ENCODE assay signal across 31 mouse cellular contexts in the genomic region with DNA sequence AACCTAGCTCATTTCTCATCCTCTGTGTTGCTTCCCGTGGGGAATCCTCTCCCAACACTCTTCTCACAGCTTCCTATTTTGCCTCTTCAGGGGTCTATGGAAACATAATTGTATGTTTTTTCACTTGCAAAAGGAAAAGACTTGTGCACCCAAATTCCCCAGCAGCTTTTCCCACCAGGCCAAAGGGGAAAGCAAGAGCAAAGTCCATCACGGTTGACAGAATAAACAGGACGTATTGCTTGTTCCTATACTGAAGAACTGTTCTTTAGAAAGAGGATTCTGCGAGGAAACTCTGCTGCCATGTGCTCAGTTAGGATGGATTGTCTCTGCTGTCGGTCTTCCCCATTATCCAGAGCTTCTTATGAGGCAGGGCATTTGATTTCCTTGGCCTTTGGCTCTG. TPM values are rescaled to one million over a fixed set of nuclear protein-coding genes. Genes with fewer than 3 reads are reported as not detected.
"Had no signal": no experiment of that assay in that cellular context is flagged by ENCODE, and none has a peak within 500 bp of the region (broad histone marks: within the 10 kb centered on the region; RNA-seq: fewer than 3 reads in every experiment).

No protein-coding gene starts in this region.

- H3K4me1 ChIP-seq: forebrain, embryonic 12.5 days; forebrain, embryonic 15.5 days had no signal

- H3K27me3 ChIP-seq: embryonic facial prominence, embryonic 12.5 days; embryonic facial prominence, embryonic 15.5 days; forebrain, embryonic 12.5 days; forebrain, embryonic 13.5 days; forebrain, embryonic 15.5 days had no signal

- H3K4me2 ChIP-seq: embryonic facial prominence, embryonic 12.5 days; embryonic facial prominence, embryonic 13.5 days; embryonic facial prominence, embryonic 15.5 days; forebrain, embryonic 12.5 days; forebrain, embryonic 13.5 days; forebrain, embryonic 15.5 days had no signal

- DNase-seq: cerebellum, adult 2 months; cerebellum, adult 8-10 months; cerebellum, adult 9-10 months; cerebellum, adult 9-11 months; cerebellum, postnatal 10 days; cerebellum, postnatal 14 days; cerebellum, postnatal 25 days; cerebellum, postnatal 36 days; embryo, embryonic 11 days; forebrain, postnatal 0 days; gastrocnemius, adult 2 months; gastrocnemius, postnatal 10 days; gastrocnemius, postnatal 14 days; gastrocnemius, postnatal 25 days; gastrocnemius, postnatal 36 days; heart, adult 11 months; heart, adult 18-20 months had no signal

- H3K36me3 ChIP-seq: embryonic facial prominence, embryonic 10.5 days; embryonic facial prominence, embryonic 12.5 days; embryonic facial prominence, embryonic 13.5 days; embryonic facial prominence, embryonic 15.5 days; forebrain, embryonic 10.5 days; forebrain, embryonic 12.5 days; forebrain, embryonic 15.5 days had no signal

- H3K4me3 ChIP-seq: embryonic facial prominence, embryonic 10.5 days; embryonic facial prominence, embryonic 12.5 days; embryonic facial prominence, embryonic 13.5 days; embryonic facial prominence, embryonic 15.5 days; erythroblast, embryonic 14.5 days; forebrain, embryonic 10.5 days; forebrain, embryonic 12.5 days; forebrain, embryonic 13.5 days; forebrain, embryonic 15.5 days; gastrocnemius, adult 2 months had no signal

- H3K9me3 ChIP-seq: embryonic facial prominence, embryonic 10.5 days; embryonic facial prominence, embryonic 12.5 days; embryonic facial prominence, embryonic 13.5 days; embryonic facial prominence, embryonic 15.5 days; forebrain, embryonic 10.5 days; forebrain, embryonic 12.5 days; forebrain, embryonic 13.5 days; forebrain, embryonic 15.5 days had no signal

- H3K9ac ChIP-seq: embryonic facial prominence, embryonic 12.5 days; embryonic facial prominence, embryonic 13.5 days; embryonic facial prominence, embryonic 15.5 days; forebrain, embryonic 12.5 days; forebrain, embryonic 13.5 days; forebrain, embryonic 15.5 days; forebrain, postnatal 0 days had no signal

- ATAC-seq: forebrain, embryonic 13.5 days; forebrain, embryonic 14.5 days; forebrain, embryonic 15.5 days; forebrain, embryonic 16.5 days; forebrain, postnatal 0 days had no signal

- H3K27ac ChIP-seq: embryonic facial prominence, embryonic 10.5 days; embryonic facial prominence, embryonic 12.5 days; embryonic facial prominence, embryonic 13.5 days; embryonic facial prominence, embryonic 15.5 days; forebrain, embryonic 10.5 days; forebrain, embryonic 12.5 days; forebrain, embryonic 13.5 days; forebrain, embryonic 15.5 days; gastrocnemius, adult 2 months had no signal

RNA-seq across cellular contexts. Expression of a gene that starts 42.6 kb away (rescaled TPM):
- total RNA-seq: gastrocnemius, adult 18-20 months; gastrocnemius, adult 8-10 months; gastrocnemius, postnatal 36 days; granulocyte monocyte progenitor cell, adult 5-6 weeks had no signal
- polyA plus RNA-seq: erythroblast, embryonic 14.5 days had no signal
